Mouse (Mus musculus): ENCODE results near the gene Hils1. TPM values are rescaled to one million over a fixed set of nuclear protein-coding genes. Genes with fewer than 3 reads are reported as not detected.

The Hils1 gene
- total and polyA plus RNA-seq, 3 experiments, result not detected

DNA sequence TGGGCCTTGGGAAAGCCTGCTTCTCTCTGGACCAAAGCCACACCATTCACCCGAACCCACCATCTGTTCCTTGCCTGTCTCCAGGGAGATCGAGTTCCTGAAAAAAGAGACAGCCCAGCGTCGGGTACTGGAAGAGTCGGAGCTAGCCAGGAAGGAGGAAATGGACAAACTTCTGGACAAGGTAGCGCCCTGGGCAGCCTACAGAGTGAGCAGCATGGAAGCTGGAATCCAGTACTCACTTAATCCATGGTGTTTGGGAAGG is 37.5 kb downstream of the Hils1 start:
- Histone ChIP-seq H3K27ac (ENCODE audit: control insufficient read depth, low read depth, low read length) (no peak overlapping the region), H3K36me3 (ENCODE audit: control insufficient read depth in 1 of 2, insufficient read depth in 2 of 2, low read length in 2 of 2) (peaks cover 6 to 51% of the 10 kb centered on the region in 2 experiments)
- no peak for TF ChIP-seq MYB (IDR thresholded peaks at IDR 0.05; ENCODE audit: low read depth, low read length)
- no peak for TF ChIP-seq USF2 (IDR thresholded peaks at IDR 0.05; ENCODE audit: borderline replicate concordance in 1 of 2, insufficient read depth in 1 of 2, low read depth in 1 of 2, low read length in 2 of 2)
- TF ChIP-seq EP300 (IDR thresholded peaks at IDR 0.05; ENCODE audit: low read depth in 1 of 2, low read length in 2 of 2), result no peak
- no peak for TF ChIP-seq USF1 (IDR thresholded peaks at IDR 0.05; ENCODE audit: low read depth, low read length)
- TF ChIP-seq ETS1 (IDR thresholded peaks at IDR 0.05; ENCODE audit: low read depth, low read length), result no peak
- no peak for TF ChIP-seq MAX (IDR thresholded peaks at IDR 0.05; ENCODE audit: low read length)
- no peak for TF ChIP-seq NRF1 (IDR thresholded peaks at IDR 0.05; ENCODE audit: insufficient read depth, low read depth, low read length, poor library complexity, severe bottlenecking)
- TF ChIP-seq JUND (IDR thresholded peaks at IDR 0.05; ENCODE audit: low read depth, low read length), result no peak
- TF ChIP-seq MXI1 (IDR thresholded peaks at IDR 0.05; ENCODE audit: low read depth, low read length), result no peak
- TF ChIP-seq ZC3H11A (IDR thresholded peaks at IDR 0.05; ENCODE audit: low read depth, low read length), result no peak
- no peak for TF ChIP-seq POLR2AphosphoS5 (IDR thresholded peaks at IDR 0.05; ENCODE audit: borderline replicate concordance, low read depth, low read length)
- no peak for TF ChIP-seq CHD1 (IDR thresholded peaks at IDR 0.05; ENCODE audit: low read depth, low read length)
- TF ChIP-seq TBP (IDR thresholded peaks at IDR 0.05; ENCODE audit: low read depth, low read length), result no peak
- no peak for TF ChIP-seq TCF12 (IDR thresholded peaks at IDR 0.05; ENCODE audit: low read depth, low read length)
- no peak for TF ChIP-seq MYC (IDR thresholded peaks at IDR 0.05; ENCODE audit: low read depth, low read length)

DNA sequence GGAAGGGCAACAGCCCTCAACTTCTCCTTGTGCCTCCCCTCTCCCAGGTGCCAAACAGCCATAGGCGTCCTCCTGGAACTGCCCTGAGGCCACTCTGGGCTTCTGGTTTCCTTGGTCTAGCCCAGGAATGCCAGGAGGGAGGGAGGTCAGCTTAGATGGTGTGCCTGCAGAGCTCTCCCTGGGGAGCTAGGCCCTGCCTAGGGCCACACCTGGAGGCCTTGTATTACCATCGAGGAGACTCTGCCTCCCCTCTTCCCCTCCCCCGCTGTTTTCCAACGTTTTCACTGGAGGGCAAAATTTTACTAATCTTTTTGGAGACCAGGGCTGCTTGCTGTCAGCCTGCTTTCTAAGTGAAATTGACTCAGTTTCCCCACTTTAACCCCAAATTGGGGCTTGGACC is 38.6 kb downstream of the Hils1 start:
- Histone ChIP-seq H3K9me3 (replicated peaks; ENCODE audit: insufficient read depth, low read length) (no peaks in the 10 kb centered on the region), H3K79me2 (ENCODE audit: control insufficient read depth, insufficient read depth, low read length, poor library complexity) (peaks cover 22% of the 10 kb centered on the region), H3K27ac (ENCODE audit: control insufficient read depth, low read depth, low read length) (peak overlapping the region; percentile 37), H3K36me3 (ENCODE audit: control insufficient read depth in 1 of 2, insufficient read depth in 2 of 2, low read length in 2 of 2) (peaks cover 5 to 41% of the 10 kb centered on the region in 2 experiments), H3K9ac (ENCODE audit: control insufficient read depth, low read depth, low read length, poor library complexity, severe bottlenecking) (peak overlapping the region; percentile 53), H3K4me1 (ENCODE audit: control insufficient read depth in 1 of 2, insufficient read depth in 2 of 2, low read length in 2 of 2) (peaks cover under 1 to 52% of the 10 kb centered on the region in 2 experiments), H3K27me3 (ENCODE audit: control insufficient read depth in 1 of 2, insufficient read depth in 2 of 2, low read length in 2 of 2) (no peaks in the 10 kb centered on the region), H3K4me3 (ENCODE audit: control insufficient read depth in 1 of 2, insufficient read depth in 1 of 2, low read depth in 2 of 2, low read length in 2 of 2) (peak overlapping the region in 1 of 2 experiments; percentile 12; a peak in 1 of 4 replicates)
- no peak for TF ChIP-seq RAD21 (IDR thresholded peaks at IDR 0.05; ENCODE audit: low read depth, low read length)
- TF ChIP-seq EP300 (IDR thresholded peaks at IDR 0.05; ENCODE audit: low read depth in 1 of 2, low read length in 2 of 2), result 0 out of 4 replicates have a peak, but pooled peaks of 1 of the 2 experiments have one; percentile 11
- TF ChIP-seq ETS1 (IDR thresholded peaks at IDR 0.05; ENCODE audit: low read depth, low read length), result peak; percentile 10; the same call in 1 of the 2 replicates
- no peak for TF ChIP-seq GATA1 (IDR thresholded peaks at IDR 0.05; ENCODE audit: low read depth, low read length)
- no peak for DNase-seq (ENCODE audit: low read depth, low spot score)

More for the DNA sequence above, 37.5 kb downstream of the Hils1 start:
- no peaks in the 10 kb centered on the region for H3K9me3 ChIP-seq (replicated peaks; ENCODE audit: insufficient read depth, low read length)
- H3K79me2 ChIP-seq (ENCODE audit: control insufficient read depth, insufficient read depth, low read length, poor library complexity), result peaks cover 13% of the 10 kb centered on the region
- DNase-seq (ENCODE audit: low read depth, low spot score), result no peak
- H3K4me1 ChIP-seq (ENCODE audit: control insufficient read depth in 1 of 2, insufficient read depth in 2 of 2, low read length in 2 of 2), result peaks cover 8 to 63% of the 10 kb centered on the region in 2 experiments
- no peaks in the 10 kb centered on the region for H3K27me3 ChIP-seq (ENCODE audit: control insufficient read depth in 1 of 2, insufficient read depth in 2 of 2, low read length in 2 of 2)
- no peak overlapping the region for H3K4me3 ChIP-seq (ENCODE audit: control insufficient read depth in 1 of 2, insufficient read depth in 1 of 2, low read depth in 2 of 2, low read length in 2 of 2)
- H3K9ac ChIP-seq (ENCODE audit: control insufficient read depth, low read depth, low read length, poor library complexity, severe bottlenecking), result no peak overlapping the region
